Mouse (Mus musculus): ENCODE measurements around the gene Atpaf2.

Atpaf2 gene

DNA sequence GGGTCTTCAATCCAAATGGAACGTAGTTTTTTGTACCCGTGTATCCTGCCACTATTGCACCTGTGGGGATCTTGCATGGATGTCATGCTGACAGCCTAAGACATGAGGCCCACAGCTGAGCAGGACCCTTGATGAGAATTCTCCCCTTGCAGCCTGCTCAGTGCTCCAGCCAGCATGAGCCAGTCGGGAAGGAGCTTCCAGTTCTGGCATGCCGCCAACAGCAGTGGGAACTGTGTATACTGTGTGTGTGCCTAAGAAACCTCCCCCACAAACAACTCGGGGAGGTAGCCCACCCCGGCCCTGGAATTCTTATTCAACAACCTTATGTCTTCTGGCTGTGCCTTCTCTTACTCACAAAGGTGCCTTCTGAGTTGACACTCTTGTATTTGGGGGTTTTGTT, 21.7 kb downstream of the Atpaf2 start:
- DNase-seq, result peak in 1 of 2 experiments; percentile 37

DNA sequence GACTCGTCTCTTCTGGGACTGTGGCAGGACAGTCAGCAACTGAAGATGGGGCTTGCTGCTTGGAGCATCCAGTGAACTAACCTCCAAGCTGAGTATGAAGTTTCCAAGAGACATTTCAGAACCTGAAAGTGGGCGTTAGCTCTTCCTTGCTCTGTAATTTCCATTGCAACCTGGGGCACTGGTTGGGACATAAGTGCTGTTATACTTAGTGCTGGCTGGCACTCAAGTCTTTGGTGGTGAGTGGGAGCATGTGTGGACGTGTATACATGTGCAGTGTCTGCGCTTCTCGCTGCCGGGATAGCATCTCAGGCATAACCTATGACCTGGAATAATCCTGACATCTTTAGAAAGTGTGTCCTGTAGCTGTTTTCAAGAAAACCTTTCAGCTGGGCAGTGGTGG, 26.9 kb downstream of the Atpaf2 start:
- DNase-seq, result no peak

DNA sequence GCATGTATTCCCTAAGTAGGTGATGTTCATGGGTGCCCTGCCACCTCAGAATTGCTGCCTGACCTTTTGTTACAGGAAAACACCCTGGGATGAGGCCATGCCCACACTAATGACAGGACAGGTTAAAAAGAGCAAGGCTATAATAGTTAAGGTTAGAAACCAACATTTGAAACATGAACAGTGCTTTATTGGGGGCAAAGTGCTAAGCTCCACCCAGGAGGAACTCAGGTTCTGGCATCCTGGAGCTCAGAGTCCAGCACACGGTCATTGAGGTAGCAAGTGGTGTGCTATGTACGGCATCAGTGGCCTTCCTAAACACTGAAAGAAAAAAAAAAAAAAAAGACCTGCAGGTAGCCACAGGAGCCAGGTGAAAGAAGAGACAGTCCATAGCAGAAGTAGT, 30.3 kb downstream of the Atpaf2 start:
- DNase-seq, result no peak

DNA sequence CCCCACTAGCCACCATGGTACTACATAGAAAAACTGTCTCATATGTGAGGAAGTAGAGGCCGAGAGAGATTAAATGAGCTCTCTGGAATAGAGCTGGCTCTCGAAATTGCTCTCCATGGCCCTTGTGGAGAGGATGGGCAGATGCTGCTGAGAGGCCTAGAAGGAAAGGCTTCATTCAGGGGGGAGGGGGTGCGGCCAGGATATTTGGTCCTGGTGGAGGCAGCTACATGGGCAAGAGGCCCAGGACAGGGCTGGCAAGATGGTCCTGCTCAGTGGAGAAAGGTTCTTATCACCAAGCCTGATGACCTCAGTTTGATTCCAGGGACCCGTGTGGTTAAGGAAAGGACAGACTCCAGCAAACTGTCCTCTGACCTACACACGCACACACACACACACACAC, 32.3 kb downstream of the Atpaf2 start:
- no peak for DNase-seq

DNA sequence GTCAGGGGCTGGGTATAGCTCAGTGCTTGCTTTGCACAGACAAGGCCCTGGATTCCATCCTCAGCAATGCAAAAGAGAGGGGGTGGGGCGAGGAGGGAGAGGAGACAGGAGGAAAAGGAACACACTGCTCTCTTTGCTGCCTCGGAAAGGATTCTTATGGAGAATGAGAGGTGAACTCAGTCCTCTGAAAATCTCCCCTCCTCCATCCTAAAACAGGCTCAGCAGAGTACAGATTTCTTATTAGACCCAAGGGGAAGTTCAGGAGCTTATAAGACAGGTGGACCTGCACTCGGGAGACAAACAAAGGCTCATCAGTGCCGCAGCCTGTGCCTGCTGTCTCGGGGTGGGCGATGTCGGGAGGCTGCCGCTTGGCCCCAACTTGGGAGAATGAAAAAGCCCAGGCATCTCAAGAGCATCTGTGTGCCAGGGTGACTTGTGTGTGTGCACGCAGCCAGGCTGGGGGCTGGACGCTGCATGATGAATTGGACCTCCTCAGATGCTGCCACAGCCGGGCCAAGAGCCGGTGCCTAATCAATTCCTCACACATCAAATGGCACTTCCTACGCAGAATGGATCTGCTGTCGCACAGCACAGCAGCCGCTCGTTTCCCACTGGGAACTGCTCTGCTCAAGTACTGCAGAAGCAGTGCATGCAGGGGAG, 33.4 kb downstream of the Atpaf2 start:
- DNase-seq, result no peak

DNA sequence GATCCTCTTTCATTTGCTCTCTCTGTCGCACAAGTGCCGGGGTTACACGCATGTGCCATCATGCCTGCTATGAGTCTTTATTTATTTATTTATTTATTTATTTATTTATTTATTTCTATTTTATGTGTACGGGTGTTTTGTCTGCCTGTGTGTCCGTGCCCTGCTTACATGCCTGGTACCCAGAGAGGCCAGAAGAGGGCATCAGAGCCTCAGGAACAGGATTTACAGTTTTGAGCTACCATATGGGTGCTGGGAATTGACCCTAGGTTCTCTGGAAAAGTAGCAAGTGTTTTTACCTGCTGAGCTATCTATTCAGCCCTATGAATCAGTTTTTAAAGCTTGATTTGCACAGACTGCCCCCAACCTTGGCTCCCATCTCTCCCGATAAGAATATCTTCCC, 34.7 kb downstream of the Atpaf2 start:
- DNase-seq, result no peak

DNA sequence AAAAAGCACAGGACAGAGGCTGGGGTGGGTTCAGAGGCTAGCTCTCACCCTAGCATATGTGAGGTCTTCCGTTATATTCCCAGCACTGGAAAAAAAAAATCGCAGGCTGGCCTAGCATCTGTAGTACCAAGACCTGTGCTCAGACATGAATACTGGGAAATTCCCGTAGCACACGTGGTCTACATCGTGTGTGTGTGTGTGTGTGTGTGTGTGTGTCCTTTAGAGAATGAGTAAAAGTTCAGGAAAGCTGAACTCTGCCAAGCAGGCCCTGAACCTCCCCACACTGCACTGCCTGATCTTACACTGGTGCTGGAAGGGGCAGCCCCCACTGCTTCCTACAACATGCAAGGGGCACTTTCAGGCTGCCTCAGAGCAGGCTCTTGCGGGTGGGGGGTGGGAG, 43.8 kb downstream of the Atpaf2 start:
- no peak for DNase-seq

DNA sequence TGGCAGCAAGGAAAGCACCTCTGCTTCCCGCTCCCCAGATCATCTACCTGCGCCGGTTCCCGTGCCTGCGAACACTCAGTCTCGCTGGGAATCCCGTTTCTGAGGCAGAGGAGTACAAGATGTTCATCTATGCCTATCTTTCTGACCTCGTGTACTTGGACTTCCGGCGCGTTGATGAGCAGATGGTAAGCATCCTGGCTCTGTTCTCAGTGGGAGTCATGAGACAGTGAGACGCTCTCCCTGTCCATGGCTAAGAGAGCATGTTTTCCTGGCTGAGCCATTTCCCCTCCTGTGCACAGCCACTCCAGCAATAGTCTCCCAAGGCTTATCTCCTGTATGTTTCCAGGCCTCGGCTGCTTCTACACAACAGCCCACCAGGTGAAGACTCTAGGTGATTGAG, 47.8 kb downstream of the Atpaf2 start:
- DNase-seq, result no peak

DNA sequence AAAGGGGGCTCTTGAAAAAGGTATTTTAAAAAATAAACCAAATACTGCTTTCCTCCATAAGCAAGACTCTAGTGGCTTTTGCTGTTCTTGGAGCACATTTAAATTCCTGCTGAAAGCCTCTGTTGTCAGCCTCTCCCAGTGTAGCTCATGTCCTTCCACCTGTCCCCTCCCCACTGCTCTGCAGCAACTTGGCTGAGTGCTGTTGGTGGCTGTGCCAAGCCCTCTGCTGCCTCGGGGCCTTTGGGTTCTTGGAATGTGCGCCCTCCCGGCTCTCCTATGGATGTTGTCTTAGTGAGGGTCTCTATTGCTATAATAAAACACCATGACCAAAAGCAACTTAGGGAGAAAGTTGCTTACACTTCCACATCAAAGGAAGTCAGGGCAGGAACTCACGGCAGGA, 48.8 kb downstream of the Atpaf2 start:
- no peak for DNase-seq

DNA sequence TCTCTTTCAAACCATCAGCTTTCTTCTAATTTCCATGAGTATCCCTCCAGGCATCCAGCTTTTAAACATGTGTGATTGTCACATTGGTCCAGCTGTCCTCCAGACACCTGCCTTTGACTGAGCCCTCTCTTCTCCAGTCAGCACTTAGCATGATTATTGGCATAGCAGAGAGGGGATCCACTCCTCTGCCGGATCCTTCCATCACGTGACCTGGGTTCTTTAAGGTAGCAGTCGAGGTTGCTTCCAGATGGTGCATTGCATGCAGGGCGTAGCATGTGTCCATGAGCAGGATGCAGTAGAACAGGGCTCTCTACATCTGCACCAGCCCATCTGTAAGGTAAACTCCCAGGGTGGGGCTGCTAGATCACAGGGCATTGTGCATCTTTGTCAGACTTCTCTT, 49.3 kb downstream of the Atpaf2 start:
- no peak for DNase-seq

DNA sequence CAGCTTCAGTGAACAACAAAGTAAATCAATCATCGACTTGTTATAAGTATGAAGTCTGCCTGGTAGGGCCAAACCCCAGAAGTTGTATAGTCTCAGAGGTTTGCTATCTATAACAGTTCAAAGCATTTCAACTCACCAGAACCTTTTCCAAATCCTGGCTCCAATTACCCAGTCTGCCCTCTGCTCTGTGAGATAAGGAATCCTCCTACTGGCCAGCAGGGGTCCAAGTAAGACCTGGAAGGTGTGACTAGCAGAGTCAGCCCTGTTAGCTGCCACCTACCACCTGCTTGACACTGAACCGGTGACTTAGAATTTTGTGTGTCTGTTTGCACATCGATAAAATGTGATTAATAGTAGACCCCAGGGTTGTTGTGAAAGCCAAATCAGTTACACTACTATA, 51.0 kb downstream of the Atpaf2 start:
- DNase-seq, result no peak

DNA sequence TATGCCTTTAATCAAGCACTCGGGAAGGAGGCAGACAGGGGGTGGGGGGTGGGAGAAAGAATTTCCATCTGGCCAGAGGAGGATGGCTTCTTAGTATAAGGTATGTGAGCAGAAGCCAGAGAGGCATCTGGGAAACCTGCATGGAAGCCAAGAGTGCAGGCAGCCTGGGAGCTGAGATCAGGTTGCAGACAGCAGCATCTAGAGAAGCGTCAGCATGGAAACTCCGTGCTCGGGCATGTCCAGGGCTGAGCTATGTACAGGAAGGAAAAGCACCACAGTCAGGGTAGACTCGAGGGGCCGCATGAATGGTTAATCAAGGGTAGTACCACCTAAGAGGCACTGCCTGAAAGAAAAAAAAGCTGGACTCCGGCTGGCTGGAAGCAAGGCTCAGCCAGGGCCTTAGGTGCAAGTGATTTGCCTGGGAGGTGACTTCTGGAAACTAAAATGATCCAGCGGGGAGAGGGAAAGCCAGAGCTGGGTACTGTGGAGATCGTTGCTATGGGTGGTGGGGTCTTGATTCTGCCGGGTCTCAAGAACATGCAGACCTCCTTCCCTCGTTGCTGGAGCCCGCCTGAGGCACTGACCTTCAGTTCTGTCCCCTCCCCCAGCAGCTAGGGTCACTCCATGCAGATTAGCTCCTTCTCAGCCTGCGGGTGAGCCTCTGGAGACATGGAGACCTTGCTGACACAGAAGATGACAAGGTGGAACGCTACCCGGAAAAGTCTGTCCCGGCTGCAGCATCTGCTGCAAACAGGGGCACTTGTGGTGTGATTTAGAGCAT, 51.8 kb downstream of the Atpaf2 start:
- DNase-seq, result no peak

DNA sequence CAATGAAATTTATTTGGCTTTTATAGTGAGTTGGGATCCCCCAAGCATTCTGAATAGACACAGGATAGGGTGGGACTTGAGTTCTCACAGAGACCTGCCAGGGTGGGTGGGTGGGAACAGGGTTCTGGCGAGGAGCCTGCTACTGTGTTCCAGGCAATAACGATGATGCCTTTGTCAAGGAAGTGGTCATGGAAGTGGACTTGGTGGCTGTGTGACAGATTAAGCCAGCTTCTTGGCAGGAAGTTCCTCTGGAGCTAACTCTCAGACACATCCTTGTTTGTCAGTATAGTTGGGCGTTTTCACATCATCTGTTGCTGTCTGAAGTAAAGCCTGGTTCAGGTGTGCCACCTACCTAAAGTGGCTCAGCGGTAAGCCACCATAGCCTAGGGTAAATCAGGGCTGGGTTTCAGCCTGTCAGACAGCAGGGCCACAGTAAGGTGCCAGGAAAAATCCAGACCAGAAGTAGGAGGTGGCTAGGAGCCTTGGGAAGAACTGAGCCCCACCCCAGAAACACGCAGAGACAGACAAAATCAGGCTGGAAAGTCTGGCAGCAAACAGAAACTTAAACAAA, 57.5 kb downstream of the Atpaf2 start:
- DNase-seq, result peak in 1 of 2 experiments; percentile 35

DNA sequence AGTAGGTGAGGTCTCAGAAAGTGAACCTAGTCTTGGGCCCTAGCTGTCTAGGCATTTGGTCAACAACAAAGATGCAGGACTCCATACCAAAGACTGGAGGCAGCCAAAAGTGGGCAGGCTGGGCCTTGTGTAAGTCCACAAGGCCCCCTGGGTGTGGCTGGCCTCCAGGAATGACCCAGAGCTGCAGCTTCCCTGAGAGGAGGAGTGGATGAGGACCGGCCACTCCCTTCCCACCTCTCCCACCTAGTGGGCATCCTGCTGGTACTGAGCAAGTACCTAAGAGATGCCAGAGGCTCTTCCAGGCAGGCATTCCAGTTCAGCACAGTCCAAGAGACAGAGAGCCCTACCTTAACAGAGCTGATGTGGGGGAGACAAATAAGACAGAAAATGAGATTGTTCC, 58.3 kb downstream of the Atpaf2 start:
- no peak for DNase-seq

DNA sequence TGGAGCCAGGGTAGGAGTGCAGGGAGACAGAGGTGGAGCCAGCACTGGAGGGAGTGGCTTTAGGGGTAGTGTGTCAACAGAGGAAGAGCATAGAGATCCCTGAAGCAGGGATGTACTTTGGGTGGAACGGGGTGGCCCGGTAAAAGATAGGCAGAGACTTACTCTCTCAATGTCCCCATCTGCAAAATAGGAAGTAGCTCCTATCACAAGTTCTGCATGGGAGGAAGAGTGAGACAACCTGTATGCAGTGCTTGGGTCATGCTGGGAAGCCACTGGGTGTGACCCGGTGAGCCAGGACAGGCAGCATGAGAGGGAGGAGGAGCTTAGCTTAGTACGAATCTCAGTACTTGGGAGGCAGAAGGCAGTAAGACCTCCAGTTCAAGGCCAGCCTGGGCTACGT, 59.1 kb downstream of the Atpaf2 start:
- DNase-seq, result no peak

DNA sequence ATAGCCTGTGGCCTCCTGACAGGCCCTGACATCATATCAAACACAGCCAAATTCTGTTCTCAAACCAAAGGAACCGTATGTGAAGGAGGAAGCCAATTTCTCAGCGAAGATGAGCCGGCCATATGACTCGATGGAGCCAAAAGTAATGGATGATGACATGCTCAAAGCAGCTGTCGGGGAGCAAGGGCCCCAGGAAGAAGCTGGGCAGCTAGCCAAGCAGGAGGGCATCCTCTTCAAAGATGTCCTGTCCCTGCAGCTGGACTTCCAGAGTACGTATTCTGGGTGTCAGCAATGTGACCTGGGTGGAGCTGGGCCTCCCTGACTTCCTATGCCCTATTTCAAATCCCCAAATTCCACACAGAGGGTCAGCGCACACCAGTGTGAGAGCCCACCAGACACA, 59.7 kb downstream of the Atpaf2 start:
- DNase-seq, result peak in 1 of 2 experiments; percentile 32

DNA sequence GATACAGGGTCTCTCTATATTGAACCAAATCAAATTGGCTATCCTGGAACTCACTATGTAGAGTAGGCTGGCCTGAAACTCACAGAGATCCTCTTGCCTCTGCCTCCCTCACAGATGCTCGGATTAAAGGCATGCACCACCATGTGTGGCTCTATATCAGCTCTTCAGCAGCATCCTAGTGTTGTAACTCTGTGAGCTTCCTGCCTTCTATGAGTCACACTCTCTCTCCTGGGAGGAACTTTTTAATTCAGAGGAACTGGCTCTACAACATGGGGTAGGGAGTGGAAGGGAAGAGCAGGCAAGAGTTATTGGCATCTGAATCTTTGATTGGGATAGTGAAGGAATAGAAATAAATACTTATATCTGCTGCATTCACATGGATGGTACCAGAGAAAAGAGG, 61.1 kb downstream of the Atpaf2 start:
- no peak for DNase-seq

DNA sequence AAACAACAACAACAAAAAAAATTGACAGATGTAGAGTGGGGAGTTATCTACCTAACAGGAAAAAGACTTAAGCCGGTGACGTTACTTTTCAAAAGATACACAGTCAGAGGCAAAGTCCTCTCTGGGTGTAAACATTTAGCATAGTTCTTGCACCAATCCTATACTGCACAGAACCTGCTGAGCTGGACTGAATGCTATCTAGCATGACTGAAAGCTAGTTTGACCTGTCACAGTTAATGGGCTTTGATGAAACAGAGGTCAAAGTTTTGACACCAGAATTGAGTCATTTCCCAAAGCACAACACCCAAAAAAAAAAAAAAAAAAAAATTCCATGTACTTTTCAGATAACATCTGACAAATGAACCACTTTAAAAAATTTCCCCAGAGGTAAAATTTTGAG, 62.3 kb downstream of the Atpaf2 start:
- no peak for DNase-seq

DNA sequence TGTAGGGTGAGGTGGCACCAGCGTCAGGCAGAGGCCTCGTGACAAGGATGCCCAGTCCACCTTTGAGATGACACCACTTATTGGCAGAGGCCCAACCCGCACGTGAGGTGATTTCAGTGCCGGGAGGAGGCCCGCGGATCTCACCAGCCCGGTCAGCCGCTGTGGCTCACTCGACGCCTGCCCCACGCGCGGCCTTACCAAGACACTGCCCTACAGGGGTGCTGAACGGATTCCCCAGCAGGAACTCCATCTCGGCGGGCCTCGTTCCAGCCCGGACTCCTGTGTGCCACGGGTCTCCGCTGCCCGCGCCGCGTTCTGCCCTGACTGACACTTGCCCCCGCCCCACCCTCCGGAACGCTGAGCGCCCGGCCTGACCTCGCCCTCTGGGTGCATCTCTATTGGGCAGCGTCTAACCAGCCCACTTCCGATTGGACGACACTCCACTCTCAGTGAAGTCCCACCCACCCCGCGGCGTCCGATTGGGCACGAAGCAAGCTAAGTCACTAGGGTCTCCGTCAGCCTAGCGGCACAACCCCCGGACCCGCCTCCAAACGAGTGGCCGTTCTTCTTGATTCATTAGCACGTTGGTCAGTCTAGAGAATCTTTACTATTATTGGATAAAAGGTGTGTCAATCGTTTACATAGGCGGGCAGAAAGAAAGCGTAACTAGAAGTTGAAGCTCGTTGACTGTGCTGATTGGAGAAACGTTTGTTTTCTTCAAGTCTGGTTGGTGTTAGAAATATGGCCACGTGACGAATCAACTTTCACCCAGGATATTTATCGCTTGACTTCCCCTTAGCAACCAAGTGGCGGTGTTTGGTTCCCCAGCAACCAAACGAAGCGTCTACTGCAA, 65.5 kb downstream of the Atpaf2 start, which contains the start of the genes Tom1l2 and Drc3:
Gene Tom1l2, minus strand, starts transcription at position 347 of the 853 bp plus-strand sequence.
Gene Drc3, plus strand, starts transcription at position 771 of the 853 bp plus-strand sequence.
- peak; percentile 100 for DNase-seq

DNA sequence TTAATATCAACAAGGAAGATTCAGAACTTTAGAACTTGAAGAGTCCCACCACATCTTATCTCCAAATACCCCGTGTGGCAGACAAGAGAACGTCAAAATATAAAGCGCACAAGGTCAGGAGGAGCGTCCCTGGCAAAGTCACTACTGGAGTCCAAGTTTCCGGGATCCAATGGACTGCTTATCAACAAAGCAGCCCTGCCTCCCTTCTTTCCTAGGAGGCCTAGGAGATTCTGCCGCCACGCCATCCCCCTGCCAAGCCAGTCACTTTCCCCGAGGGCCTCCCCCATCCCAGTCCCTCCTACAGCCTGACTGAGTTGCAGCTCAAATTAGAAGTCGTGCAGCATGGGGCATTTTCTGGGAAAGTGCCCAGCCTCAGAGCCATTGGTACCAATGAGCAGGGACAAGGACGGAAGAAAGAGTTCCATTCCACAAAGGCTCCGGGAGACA, 66.3 kb downstream of the Atpaf2 start:
- peak; percentile 32 to 61 for DNase-seq

DNA sequence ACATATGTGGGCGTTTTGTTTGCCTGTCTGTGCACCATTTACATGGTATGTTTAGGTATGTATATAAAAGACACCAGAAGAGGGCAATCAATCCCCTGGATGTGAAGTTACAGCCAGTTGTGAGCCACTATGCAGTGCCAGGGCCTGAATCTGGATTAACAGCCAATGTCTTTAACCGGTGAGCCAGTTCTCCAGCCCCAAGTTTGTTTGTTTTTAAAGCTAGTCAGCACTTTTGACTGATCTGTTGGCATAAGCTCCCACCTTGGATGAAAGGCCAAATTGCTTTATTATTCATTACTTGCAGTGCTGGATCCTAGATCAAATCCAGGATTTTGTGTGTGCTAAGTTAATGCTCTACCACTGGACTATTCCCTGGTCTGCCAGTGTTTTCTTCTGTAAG, 66.9 kb downstream of the Atpaf2 start:
- peak; percentile 46 to 63 for DNase-seq

Measured in kidney, postnatal 25 days (tissue).